Mouse (Mus musculus) adipocyte (in vitro differentiated cells): ENCODE results near the gene Uts2b.
A peak's percentile ranks its signal among the peaks of the same experiment; 100 is the strongest.

ENCODE experiments used
- DNase-seq: peaks from one replicate; pipeline ENCODE4 v3.0.0-alpha.2; 2016; ENCODE audit warnings: low spot score

The Uts2b gene

DNA sequence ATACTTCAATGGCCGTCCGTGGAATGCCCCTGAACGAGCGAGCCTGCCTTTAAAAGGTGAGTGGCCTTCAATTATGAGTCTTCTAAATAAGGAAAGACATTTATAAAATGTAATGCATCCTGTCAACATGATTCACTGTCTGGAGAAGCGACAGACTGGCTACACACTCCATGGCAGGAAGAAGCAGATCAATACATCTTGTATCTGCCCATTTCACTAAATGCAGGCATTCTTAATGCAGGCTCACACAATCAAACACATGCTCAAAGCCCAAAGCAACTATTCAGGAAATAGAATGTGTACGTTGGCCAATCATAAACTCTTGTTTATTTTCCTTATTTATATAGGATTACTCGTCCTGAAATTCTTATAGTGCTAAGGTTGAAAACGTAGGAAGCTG is at the start of gene Uts2b:
TSS of gene Uts2b (minus strand) at position 49 of the 400 bp plus-strand sequence.
- DNase-seq = no peak

DNA sequence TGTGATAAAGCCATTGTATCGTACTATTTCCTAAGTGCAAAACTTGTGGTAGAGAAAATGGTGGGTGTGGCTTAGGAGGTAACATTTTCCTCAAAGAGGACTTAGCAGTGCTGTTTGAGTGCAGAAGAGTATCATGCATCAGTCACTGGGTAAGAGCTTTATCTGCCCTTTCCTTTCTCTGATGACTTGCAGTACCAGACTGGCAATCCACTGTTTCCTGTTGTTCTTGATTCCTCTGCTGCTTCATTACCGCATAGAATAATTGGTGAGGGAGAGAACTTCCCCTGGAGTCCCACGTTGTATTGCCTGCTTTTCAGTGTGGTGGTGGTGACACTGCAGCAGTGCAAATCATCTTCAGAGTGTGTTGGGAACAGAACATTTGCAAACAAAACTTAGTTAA is 47.6 kb upstream of the Uts2b start:
- no peak for DNase-seq

GRCm38 (mm10) chr16:27416937-27417584 is 47.0 kb upstream of the Uts2b start:
- no peak for DNase-seq

DNA sequence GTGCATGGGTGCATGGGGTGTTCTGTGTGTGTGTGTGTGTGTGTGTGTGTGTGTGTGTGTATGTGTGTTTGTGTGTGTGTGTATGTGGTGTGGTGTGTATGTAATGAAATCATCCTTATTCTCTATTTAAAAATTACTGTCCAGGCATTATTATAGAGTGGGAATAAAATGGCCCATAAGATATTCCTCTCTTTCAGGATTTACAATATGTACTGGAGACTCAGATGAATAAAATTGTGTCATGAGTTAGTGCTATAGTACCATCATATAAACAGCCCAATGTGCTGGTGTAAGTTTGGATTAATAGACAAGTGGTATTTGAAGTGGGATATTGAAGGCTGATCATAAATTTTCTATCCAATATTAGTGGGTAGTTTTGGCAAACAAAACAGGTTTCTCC is 34.1 kb upstream of the Uts2b start:
- no peak for DNase-seq

- no peak for DNase-seq
These were observed 31.5 kb upstream of the Uts2b start for GRCm38 (mm10) chr16:27401579-27401978.

DNA sequence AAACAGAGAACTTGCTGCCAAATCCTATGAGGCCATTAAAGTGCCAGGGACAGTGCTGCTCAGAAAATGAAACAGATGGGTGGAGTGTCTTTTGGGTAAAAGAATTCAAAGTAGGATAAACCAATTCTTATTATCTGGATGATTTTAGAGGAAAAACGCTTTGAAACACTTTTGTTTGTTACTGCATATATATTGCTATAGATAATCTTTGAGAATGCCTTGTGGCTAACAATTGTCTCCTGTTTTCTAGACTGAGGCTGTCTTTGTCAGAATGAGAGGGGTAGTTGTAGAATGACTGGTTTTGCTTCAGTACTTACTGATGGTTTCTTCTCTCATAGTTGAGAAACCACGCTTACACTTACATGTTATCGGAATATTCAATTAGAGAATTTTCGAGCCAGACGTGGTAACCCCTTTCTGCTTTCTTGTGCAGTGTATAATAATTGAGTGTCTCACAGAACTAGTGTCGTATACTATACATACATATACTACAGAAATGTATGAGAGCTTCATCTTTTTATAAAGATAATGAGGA is 29.7 kb upstream of the Uts2b start:
- DNase-seq = no peak

- DNase-seq = no peak
These were observed 29.1 kb upstream of the Uts2b start for GRCm38 (mm10) chr16:27399026-27399718.

DNA sequence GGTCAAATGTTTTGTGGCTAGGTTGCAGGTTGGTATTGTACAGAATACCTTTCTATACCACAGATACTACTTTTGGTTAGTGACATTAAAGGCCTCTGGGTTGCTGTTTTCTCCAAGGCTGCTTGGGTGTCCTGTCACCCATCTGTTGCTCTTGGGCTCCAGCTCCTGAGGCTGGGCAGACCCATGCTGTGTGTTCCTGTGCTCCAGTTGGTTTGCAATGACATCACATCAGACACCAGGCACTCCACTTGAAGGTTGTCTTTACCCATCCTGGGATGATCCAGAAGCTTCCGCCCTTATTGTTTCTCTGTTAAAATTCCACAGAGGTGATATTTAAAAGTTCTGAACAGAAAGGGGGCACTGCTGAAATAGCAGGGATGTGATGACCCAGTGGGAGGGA is 26.9 kb upstream of the Uts2b start:
- DNase-seq = no peak

GRCm38 (mm10) chr16:27395251-27396037 is 25.4 kb upstream of the Uts2b start:
- DNase-seq = no peak

GRCm38 (mm10) chr16:27391845-27392244 is 21.8 kb upstream of the Uts2b start:
- no peak for DNase-seq

- no peak for DNase-seq
These were observed 20.3 kb upstream of the Uts2b start for GRCm38 (mm10) chr16:27390306-27390705.

DNA sequence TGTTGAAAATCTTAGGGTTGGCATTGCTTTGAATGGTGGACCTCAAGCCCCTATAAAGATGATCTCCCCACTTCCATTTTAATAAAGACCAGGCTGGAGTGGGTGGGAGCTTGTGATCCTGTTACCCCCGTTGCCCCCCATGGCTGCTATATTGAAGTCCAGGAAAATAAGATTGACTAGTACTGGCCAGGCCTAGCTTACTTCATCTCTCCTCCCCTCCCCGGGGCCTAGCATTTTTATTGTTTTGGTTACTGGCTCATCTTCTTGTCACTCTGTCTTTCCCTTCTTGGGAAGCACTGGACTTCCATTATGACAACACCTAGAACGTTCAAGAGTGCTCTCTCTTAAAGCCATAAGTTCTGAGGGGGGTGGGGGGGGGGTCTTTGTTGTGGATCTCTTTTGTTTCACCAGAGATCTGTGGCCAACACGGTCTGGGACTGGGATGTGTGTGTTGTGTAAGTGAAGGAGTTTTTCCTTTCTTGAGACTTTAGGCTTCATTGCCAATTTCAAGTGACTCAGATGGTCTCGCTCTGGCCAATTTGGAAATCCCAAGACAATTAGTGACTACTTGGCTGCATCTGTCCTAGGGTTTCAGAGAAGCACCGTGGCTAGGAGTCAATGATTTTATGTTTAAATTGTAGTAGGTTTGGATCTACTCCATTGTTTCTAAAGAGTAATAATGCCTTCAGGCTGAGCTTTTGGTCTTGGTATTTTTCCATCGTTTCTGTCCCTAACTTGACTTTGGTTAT is 19.7 kb upstream of the Uts2b start:
- peak; percentile 91 for DNase-seq

DNA sequence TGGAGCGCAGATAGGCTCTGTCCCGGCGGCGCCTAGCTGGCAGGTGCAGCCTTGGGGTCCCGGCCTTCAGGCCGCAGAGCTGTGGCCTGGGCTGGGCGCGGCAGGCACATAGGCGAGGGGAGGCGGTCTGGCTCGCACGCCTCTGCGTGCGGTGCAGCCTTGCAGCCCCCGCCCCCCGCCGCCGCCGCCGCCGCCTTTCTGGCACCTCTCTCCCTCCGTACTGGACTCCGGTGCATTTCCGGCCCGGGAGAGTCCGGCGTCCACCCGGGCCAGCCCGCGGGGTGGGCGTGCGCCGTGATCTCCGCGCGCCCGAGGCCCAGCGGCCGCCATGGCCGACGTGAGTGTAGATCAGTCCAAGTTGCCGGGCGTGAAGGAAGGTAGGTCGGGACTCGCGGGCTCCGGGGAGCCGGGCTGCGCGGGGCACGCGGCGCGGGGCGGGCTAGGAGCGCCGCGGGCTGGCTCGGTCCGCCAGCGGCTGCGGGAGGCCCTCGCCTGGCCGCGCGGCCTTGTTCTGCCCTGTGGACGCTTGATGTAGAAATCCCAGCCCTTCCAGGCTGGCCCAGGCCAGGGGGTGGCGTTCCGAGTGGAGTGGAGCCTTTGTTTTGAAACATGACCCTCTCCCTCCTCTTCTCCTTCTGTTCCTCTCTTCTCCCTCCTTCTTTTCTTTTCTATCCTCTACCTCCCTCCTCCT is 18.9 kb upstream of the Uts2b start, which contains the start of gene Ccdc50:
TSS of gene Ccdc50 (plus strand) at position 109 of the 691 bp plus-strand sequence.
- DNase-seq = peak; percentile 86

- DNase-seq = peak; percentile 96
These were observed 17.9 kb upstream of the Uts2b start for GRCm38 (mm10) chr16:27387634-27388611.

DNA sequence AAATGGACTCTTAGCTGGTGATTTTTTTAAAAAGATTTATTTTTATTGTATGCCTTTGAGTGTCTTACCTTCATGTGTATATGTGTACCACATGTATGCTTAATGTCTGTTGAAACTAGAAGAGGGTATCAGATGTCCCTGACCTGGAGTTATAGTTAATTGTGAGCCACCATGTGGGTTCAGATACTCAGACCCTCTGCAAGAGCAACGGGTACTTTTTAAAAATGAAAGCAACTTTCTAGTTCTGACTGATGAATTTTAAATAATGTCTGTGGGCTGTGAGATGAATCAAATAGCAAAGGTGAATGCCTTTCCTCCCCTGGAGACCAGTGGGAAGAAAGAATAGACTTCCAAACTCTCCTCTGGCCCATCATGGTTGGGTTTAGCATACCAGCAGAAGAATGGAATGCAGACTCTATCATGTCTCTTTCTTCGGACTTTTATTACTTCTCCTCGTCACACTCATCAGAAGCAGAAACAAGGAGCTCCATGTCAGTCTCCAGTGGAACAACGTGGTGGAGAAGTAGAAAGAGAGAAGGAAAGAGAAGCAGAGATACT is 16.9 kb upstream of the Uts2b start:
- peak; percentile 36 for DNase-seq

- peak; percentile 81 for DNase-seq
These were observed 15.6 kb upstream of the Uts2b start for GRCm38 (mm10) chr16:27385649-27386048.

- peak; percentile 93 for DNase-seq
These were observed 15.0 kb upstream of the Uts2b start for GRCm38 (mm10) chr16:27384893-27385603.

DNA sequence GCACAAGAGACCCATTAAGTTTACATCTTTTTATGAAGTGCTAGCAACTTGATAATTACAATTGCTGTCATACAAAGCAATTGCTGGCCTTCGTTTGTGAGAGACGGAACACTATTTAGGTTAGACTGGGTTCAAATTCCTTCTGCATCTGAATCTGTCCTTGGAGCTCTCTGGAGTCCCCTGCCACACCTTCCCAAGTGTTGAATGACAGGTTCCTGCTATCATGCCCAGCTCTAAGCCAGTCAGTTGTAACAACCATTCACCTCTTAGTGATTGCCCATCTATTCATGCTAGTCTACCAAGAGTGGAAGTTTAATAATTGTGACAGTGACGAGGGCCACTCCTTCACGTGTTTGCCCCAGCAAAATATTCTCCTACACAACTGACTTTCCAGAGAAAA is 12.2 kb upstream of the Uts2b start:
- no peak for DNase-seq

- no peak for DNase-seq
These were observed 6.5 kb upstream of the Uts2b start for GRCm38 (mm10) chr16:27376556-27376955.
